In the genomic region with DNA sequence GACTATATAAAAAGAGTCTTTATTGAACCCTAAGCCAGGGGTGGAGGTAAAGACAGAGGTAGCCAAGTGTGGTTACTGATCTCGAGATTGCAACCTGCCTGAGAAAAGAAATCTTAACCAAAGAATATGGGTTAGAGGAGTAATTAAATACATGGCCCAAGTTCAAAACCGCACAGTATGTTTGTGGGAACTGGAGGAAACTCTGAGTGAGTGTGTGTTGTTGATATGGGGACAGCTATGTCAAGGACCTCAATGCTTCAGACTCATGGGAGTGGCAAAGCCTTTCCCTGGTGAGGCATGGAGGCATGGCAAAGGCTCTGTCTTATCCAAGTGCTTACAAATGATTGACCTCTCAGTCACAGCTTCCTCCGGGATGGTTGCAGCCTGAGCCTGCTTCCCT, we compare ENCODE assay signal across 19 mouse cellular contexts.
DNase-seq lines count a peak whose midpoint lies in the region; ATAC-seq and TF ChIP-seq lines count a peak whose summit lies in the region.
"Had no signal": no experiment of that assay in that cellular context is flagged by ENCODE, and none has a peak within 500 bp of the region (broad histone marks: within the 10 kb centered on the region; RNA-seq: fewer than 3 reads in every experiment).

No protein-coding gene starts in this region.

- no peaks in the 10 kb centered on the region for H3K9me3 ChIP-seq in MEL (replicated peaks; ENCODE audit: insufficient read depth, low read length)
- no peaks in the 10 kb centered on the region for H3K9me3 ChIP-seq in intestine, postnatal 0 days (ENCODE audit: control insufficient read depth)
- H3K9me3 ChIP-seq: embryonic facial prominence, embryonic 12.5 days; forebrain, embryonic 15.5 days; heart, embryonic 12.5 days; hindbrain, embryonic 15.5 days had no signal

- peak; percentile 85 to 89 for ATAC-seq in hematopoietic stem cell, adult 5-6 weeks (replicated peaks in 1 of 2; ENCODE audit: insufficient read depth in 1 of 2, low FRiP score in 2 of 2, low TSS enrichment in 1 of 2, low read depth in 1 of 2, poor library complexity in 2 of 2, severe bottlenecking in 2 of 2)
- ATAC-seq in intestine, postnatal 0 days = no peak
- ATAC-seq: forebrain, embryonic 15.5 days had no signal

- no peaks in the 10 kb centered on the region for H3K79me2 ChIP-seq in MEL (ENCODE audit: control insufficient read depth, insufficient read depth, low read length, poor library complexity)
- H3K79me2 ChIP-seq in myocyte (ENCODE audit: control insufficient read depth, insufficient read depth) = no peaks in the 10 kb centered on the region

- no peak overlapping the region for H3K9ac ChIP-seq in MEL (ENCODE audit: control insufficient read depth, low read depth, low read length, poor library complexity, severe bottlenecking)
- no peak overlapping the region for H3K9ac ChIP-seq in intestine, postnatal 0 days (ENCODE audit: low read depth, low read length)
- H3K9ac ChIP-seq: embryonic facial prominence, embryonic 12.5 days; forebrain, embryonic 15.5 days; heart, embryonic 12.5 days; hindbrain, embryonic 15.5 days had no signal

- peak; percentile 56 to 60 for TF ChIP-seq EP300 in MEL (IDR thresholded peaks at IDR 0.05; ENCODE audit: low read depth in 1 of 2, low read length in 2 of 2)

- TF ChIP-seq POLR2A in MEL (IDR thresholded peaks at IDR 0.05; ENCODE audit: control insufficient read depth in 1 of 2, insufficient read depth in 1 of 2, low read depth in 1 of 2, low read length in 2 of 2, poor library complexity in 1 of 2) (no peak), myocyte (IDR thresholded peaks at IDR 0.05; ENCODE audit: insufficient read length, low read depth) (no peak)

- TF ChIP-seq CTCF in MEL (IDR thresholded peaks at IDR 0.05 in 2 of 3, conservative IDR thresholded peaks at IDR 0.05 in 1 of 3; ENCODE audit: control insufficient read depth in 1 of 3, insufficient read depth in 1 of 3, low read depth in 2 of 3, low read length in 3 of 3, poor library complexity in 1 of 3, severe bottlenecking in 1 of 3) = no peak
- no peak for TF ChIP-seq CTCF in intestine, postnatal 0 days (IDR thresholded peaks at IDR 0.05; ENCODE audit: low read depth)

- H3K36me3 ChIP-seq in MEL (ENCODE audit: control insufficient read depth in 1 of 2, insufficient read depth in 2 of 2, low read length in 2 of 2) = no peaks in the 10 kb centered on the region
- no peaks in the 10 kb centered on the region for H3K36me3 ChIP-seq in myocyte (ENCODE audit: control insufficient read depth, insufficient read depth)
- no peaks in the 10 kb centered on the region for H3K36me3 ChIP-seq in intestine, postnatal 0 days (ENCODE audit: control insufficient read depth, insufficient read depth)
- H3K36me3 ChIP-seq: embryonic facial prominence, embryonic 12.5 days; forebrain, embryonic 15.5 days; heart, embryonic 12.5 days; hindbrain, embryonic 15.5 days had no signal

- TF ChIP-seq RAD21 in MEL (IDR thresholded peaks at IDR 0.05; ENCODE audit: low read depth, low read length) = no peak

- H3K4me3 ChIP-seq in MEL (ENCODE audit: control insufficient read depth in 1 of 2, insufficient read depth in 1 of 2, low read depth in 2 of 2, low read length in 2 of 2) (no peak overlapping the region), myocyte (no peak overlapping the region)
- no peak overlapping the region for H3K4me3 ChIP-seq in intestine, postnatal 0 days (ENCODE audit: low read depth, low read length)
- H3K4me3 ChIP-seq: embryonic facial prominence, embryonic 12.5 days; forebrain, embryonic 15.5 days; heart, adult 2 months; heart, embryonic 12.5 days; hindbrain, embryonic 15.5 days had no signal

- 68% methylated on average over 3 of the region's 3 CpGs for WGBS in intestine, postnatal 0 days

- no peaks in the 10 kb centered on the region for H3K4me1 ChIP-seq in MEL (ENCODE audit: control insufficient read depth in 1 of 2, insufficient read depth in 2 of 2, low read length in 2 of 2)
- no peaks in the 10 kb centered on the region for H3K4me1 ChIP-seq in intestine, postnatal 0 days (replicated peaks; ENCODE audit: control insufficient read depth, insufficient read depth, low read length)
- H3K4me1 ChIP-seq: forebrain, embryonic 15.5 days had no signal

- no peak overlapping the region for H3K27ac ChIP-seq in MEL (ENCODE audit: control insufficient read depth, low read depth, low read length)
- H3K27ac ChIP-seq in intestine, postnatal 0 days (ENCODE audit: low read depth, low read length) = no peak overlapping the region
- H3K27ac ChIP-seq: embryonic facial prominence, embryonic 12.5 days; forebrain, embryonic 15.5 days; heart, adult 2 months; hindbrain, embryonic 15.5 days had no signal

- H3ac ChIP-seq in myocyte (ENCODE audit: control insufficient read depth, insufficient read length) = no peak overlapping the region

- H3K27me3 ChIP-seq in MEL (ENCODE audit: control insufficient read depth in 1 of 2, insufficient read depth in 2 of 2, low read length in 2 of 2) (no peaks in the 10 kb centered on the region), myocyte (ENCODE audit: control insufficient read depth, insufficient read depth, insufficient read length) (no peaks in the 10 kb centered on the region)
- H3K27me3 ChIP-seq in intestine, postnatal 0 days (replicated peaks; ENCODE audit: control insufficient read depth, insufficient read depth, low read length) = no peaks in the 10 kb centered on the region
- H3K27me3 ChIP-seq: embryonic facial prominence, embryonic 12.5 days; heart, embryonic 12.5 days; hindbrain, embryonic 15.5 days had no signal

- H3K4me2 ChIP-seq in myocyte (ENCODE audit: low read depth) = peak overlapping the region; percentile 7
- no peak overlapping the region for H3K4me2 ChIP-seq in intestine, postnatal 0 days (replicated peaks; ENCODE audit: low read depth)
- H3K4me2 ChIP-seq: embryonic facial prominence, embryonic 12.5 days; forebrain, embryonic 15.5 days; heart, embryonic 12.5 days; hindbrain, embryonic 15.5 days had no signal

- DNase-seq in lung, postnatal 36 days = peak; percentile 21
- no peak for DNase-seq in lung, postnatal 4 days
- DNase-seq in MEL (ENCODE audit: low read depth, low spot score) = peak; percentile 61
- DNase-seq in cerebellum, postnatal 4 days (ENCODE audit: low spot score in 2 of 2) = no peak
- DNase-seq: adrenal gland, adult 2 months; adrenal gland, postnatal 25 days; cerebellum, adult 18-20 months; cerebellum, adult 9-11 months; cerebellum, postnatal 36 days; embryo, embryonic 11 days; gastrocnemius, postnatal 10 days; heart, adult 2 months had no signal

TF ChIP-seq in MEL, 35 proteins besides CTCF, POLR2A, EP300 and RAD21 (continues in another document):
- no peak for TF ChIP-seq MAX (IDR thresholded peaks at IDR 0.05; ENCODE audit: low read length)
- TF ChIP-seq ZC3H11A (IDR thresholded peaks at IDR 0.05; ENCODE audit: low read depth, low read length) = no peak
- no peak for TF ChIP-seq SIN3A (IDR thresholded peaks at IDR 0.05; ENCODE audit: low read length)
- no peak for TF ChIP-seq POLR2AphosphoS2 (IDR thresholded peaks at IDR 0.05; ENCODE audit: low read length)
- TF ChIP-seq E2F4 (IDR thresholded peaks at IDR 0.05; ENCODE audit: borderline replicate concordance, low read depth, low read length) = no peak
- no peak for TF ChIP-seq GABPA (IDR thresholded peaks at IDR 0.05; ENCODE audit: low read depth, low read length)
- TF ChIP-seq ZMIZ1 (IDR thresholded peaks at IDR 0.05; ENCODE audit: low read depth, low read length) = no peak
- no peak for TF ChIP-seq CHD2 (IDR thresholded peaks at IDR 0.05; ENCODE audit: low read length)
- TF ChIP-seq GATA1 (IDR thresholded peaks at IDR 0.05; ENCODE audit: low read depth, low read length) = 0 out of 2 replicates have a peak, but pooled peaks have one; percentile 38
- TF ChIP-seq ELF1 (IDR thresholded peaks at IDR 0.05; ENCODE audit: low read depth, low read length) = no peak
- TF ChIP-seq JUND (IDR thresholded peaks at IDR 0.05; ENCODE audit: low read depth, low read length) = no peak
- TF ChIP-seq RCOR1 (IDR thresholded peaks at IDR 0.05; ENCODE audit: low read depth, low read length) = peak; percentile 77; the same call in 1 of the 2 replicates
- TF ChIP-seq NRF1 (IDR thresholded peaks at IDR 0.05; ENCODE audit: insufficient read depth, low read depth, low read length, poor library complexity, severe bottlenecking) = no peak
- TF ChIP-seq POLR2AphosphoS5 (IDR thresholded peaks at IDR 0.05; ENCODE audit: borderline replicate concordance, low read depth, low read length) = no peak
- no peak for TF ChIP-seq TBP (IDR thresholded peaks at IDR 0.05; ENCODE audit: low read depth, low read length)
- no peak for TF ChIP-seq HCFC1 (IDR thresholded peaks at IDR 0.05; ENCODE audit: low read depth, low read length)
- peak; percentile 53; the same call in 1 of the 2 replicates for TF ChIP-seq TCF12 (IDR thresholded peaks at IDR 0.05; ENCODE audit: low read depth, low read length)

TF ChIP-seq in myocyte, 11 proteins besides CTCF, POLR2A, EP300 and RAD21:
- no peak for TF ChIP-seq MYOG (IDR thresholded peaks at IDR 0.05; ENCODE audit: control insufficient read depth in 1 of 3, insufficient read depth in 1 of 3, insufficient read length in 2 of 3, low read depth in 2 of 3)
- TF ChIP-seq CEBPB (IDR thresholded peaks at IDR 0.05; ENCODE audit: insufficient read depth, poor library complexity, severe bottlenecking) = no peak
- no peak for TF ChIP-seq TCF3 (IDR thresholded peaks at IDR 0.05; ENCODE audit: insufficient read length, low read depth)
- TF ChIP-seq E2F4 (IDR thresholded peaks at IDR 0.05; ENCODE audit: insufficient read depth) = no peak
- no peak for TF ChIP-seq POLR2AphosphoS2 (IDR thresholded peaks at IDR 0.05; ENCODE audit: insufficient read length, low read depth)
- TF ChIP-seq REST (IDR thresholded peaks at IDR 0.05; ENCODE audit: insufficient read depth, insufficient read length) = no peak
- TF ChIP-seq MAX (IDR thresholded peaks at IDR 0.05; ENCODE audit: low read depth) = no peak
- no peak for TF ChIP-seq USF1 (IDR thresholded peaks at IDR 0.05; ENCODE audit: low read depth)
- no peak for TF ChIP-seq MYOD1 (IDR thresholded peaks at IDR 0.05; ENCODE audit: control insufficient read depth in 1 of 3, insufficient read length in 2 of 3, low read depth in 2 of 3)
- TF ChIP-seq SRF (IDR thresholded peaks at IDR 0.05; ENCODE audit: control insufficient read depth, insufficient read length, low read depth) = no peak
- no peak for TF ChIP-seq TCF12 (IDR thresholded peaks at IDR 0.05; ENCODE audit: insufficient read depth, poor library complexity, severe bottlenecking)

Comparison
In these comparisons a context has a peak if more than half of its experiments do, and no peak if none do; other contexts are left out.
1. DNase-seq: peak in lung, postnatal 36 days (single experiment) and MEL (single experiment); none in lung, postnatal 4 days (0 of 2) and cerebellum, postnatal 4 days (0 of 2).